In genomic region chr9:81626899-81627606, GRCm38 (mm10) we compare ENCODE assay signal across 8 mouse cellular contexts. TPM values are rescaled to one million over a fixed set of nuclear protein-coding genes. Genes with fewer than 3 reads are reported as not detected.
DNase-seq lines count a peak whose midpoint lies in the region; ATAC-seq and TF ChIP-seq lines count a peak whose summit lies in the region.

No protein-coding gene starts in this region.

- H3K4me1 ChIP-seq in bone marrow macrophage, adult 2 months (ENCODE audit: control insufficient read depth, insufficient read depth, low read length): no peaks in the 10 kb centered on the region
- peaks cover 5% of the 10 kb centered on the region; the same call in 1 of the 2 replicates for H3K4me1 ChIP-seq in forebrain, embryonic 13.5 days

- H3K27me3 ChIP-seq in forebrain, embryonic 13.5 days: peaks cover 16% of the 10 kb centered on the region

- peak; percentile 11 to 55 for DNase-seq in heart, adult 18-20 months
- no peak for DNase-seq in heart, postnatal 25 days (ENCODE audit: low spot score)
- DNase-seq in left cerebral cortex, adult 2 months (ENCODE audit: extremely low spot score in 1 of 2, low spot score in 2 of 2): peak; percentile 83 to 93
- DNase-seq in right cerebral cortex, postnatal 4 days: peak; percentile 94

- peak; percentile 90 for ATAC-seq in forebrain, embryonic 13.5 days
- ATAC-seq in inflammation-experienced regulatory T-cells, adult 6 months: peak; percentile 70
- peak; percentile 93 for ATAC-seq in megakaryocyte-erythroid progenitor cell, adult 5-6 weeks (replicated peaks; ENCODE audit: low FRiP score, low TSS enrichment, poor library complexity, severe bottlenecking)

- 31% methylated on average over 9 of the region's 9 CpGs for WGBS in forebrain, embryonic 13.5 days

- no peak for TF ChIP-seq POLR2A in bone marrow macrophage, adult 2 months (IDR thresholded peaks at IDR 0.05; ENCODE audit: borderline replicate concordance, low read depth, low read length)

- no peak overlapping the region for H3K9ac ChIP-seq in forebrain, embryonic 13.5 days

- peak; percentile 48 for TF ChIP-seq CTCF in bone marrow macrophage, adult 2 months (IDR thresholded peaks at IDR 0.05; ENCODE audit: low read depth, low read length)
- TF ChIP-seq CTCF in left cerebral cortex, adult 2 months (IDR thresholded peaks at IDR 0.05): peak; percentile 88

- no peak overlapping the region for H3K4me2 ChIP-seq in forebrain, embryonic 13.5 days

- no peak overlapping the region for H3K27ac ChIP-seq in bone marrow macrophage, adult 2 months (ENCODE audit: insufficient read depth, low read depth, low read length)
- no peak overlapping the region for H3K27ac ChIP-seq in forebrain, embryonic 13.5 days
- peak overlapping the region; percentile 44; the same call in 1 of the 2 replicates for H3K27ac ChIP-seq in left cerebral cortex, adult 2 months

- H3K9me3 ChIP-seq in forebrain, embryonic 13.5 days (replicated peaks): no peaks in the 10 kb centered on the region

- intact Hi-C loops in heart, postnatal 25 days (cut with DNase I): loop anchor here (10.0 kb wide), 1 partner anchor 1292 kb away; no protein-coding TSS in a partner anchor
- intact Hi-C loops in left cerebral cortex, adult 2 months (cut with DNase I): loop anchor here (1.0 to 10.0 kb wide), 5 partner anchors 312 to 1968 kb away; no protein-coding TSS in a partner anchor

- no peaks in the 10 kb centered on the region for H3K36me3 ChIP-seq in forebrain, embryonic 13.5 days (ENCODE audit: poor library complexity, severe bottlenecking)

- no peak overlapping the region for H3K4me3 ChIP-seq in bone marrow macrophage, adult 2 months (ENCODE audit: insufficient read depth, low read length)
- no peak overlapping the region for H3K4me3 ChIP-seq in forebrain, embryonic 13.5 days
- no peak overlapping the region for H3K4me3 ChIP-seq in left cerebral cortex, adult 2 months

RNA-seq across cellular contexts. Expression of gene Htr1b, which starts 6.6 kb away (rescaled TPM):
- total RNA-seq in heart, adult 18-20 months (2021): under 1 TPM; 0.25 to 0.64 TPM
- under 1 TPM; 0.10 to 0.14 TPM for total RNA-seq in heart, postnatal 25 days (2021)
- polyA plus RNA-seq in bone marrow macrophage, adult 2 months (2012; ENCODE audit: insufficient read depth, insufficient read length, missing spikeins): 0.17 and 0.19 TPM in 2 replicates
- polyA plus RNA-seq in forebrain, embryonic 13.5 days (2015; fragmentation: Nextera tagmentation; extraction: Ambion mirVana): 0.23 and 0.53 TPM in 2 replicates
- polyA plus RNA-seq in inflammation-experienced regulatory T-cells, adult 6 months (2017; shearing (Covaris generic)): not detected
- total RNA-seq in left cerebral cortex, adult 2 months (2021): 10 to 100 TPM; 11.5 to 15.3 TPM
- total RNA-seq in megakaryocyte-erythroid progenitor cell, adult 5-6 weeks (2014; fragmentation: Nextera tagmentation): 0.12 TPM in 1 of 2 replicates, not detected in the other
- not detected in 2 replicates for total RNA-seq in megakaryocyte-erythroid progenitor cell, adult 5-6 weeks (2017)

Comparison
In these comparisons a context has a peak if more than half of its experiments do, and no peak if none do; other contexts are left out.
1. RNA of gene Htr1b, which starts 6.6 kb away (total RNA-seq): 11.5 to 15.3 TPM in left cerebral cortex, adult 2 months; 0.25 to 0.64 TPM in heart, adult 18-20 months, 0.10 to 0.14 TPM in heart, postnatal 25 days and 0.12 TPM in megakaryocyte-erythroid progenitor cell, adult 5-6 weeks; every median in the first group is over 4 times any median in the second.
2. Peak in every context shown above with its lines, with median percentiles within 50 percentile points of each other: ATAC-seq.